Mouse (Mus musculus) hindbrain, embryonic 12.5 days (tissue): ENCODE data around the gene Pgap2. TPM values are rescaled to one million over a fixed set of nuclear protein-coding genes. Genes with fewer than 3 reads are reported as not detected.

Experiments
- ATAC-seq: fragments of 200-750 bp; cut with Nextera tagmentation; 2 replicates; pipeline ENCODE4 v1.8.0; 2017; ENCODE audit warnings: moderate TSS enrichment; ENCODE audit not compliant: low FRiP score
- H3K27ac ChIP-seq: fragments of 300-500 bp; sonication (generic); 2 replicates; pipeline ENCODE4 v1.5.1; 2016; ENCODE audit warnings: mild to moderate bottlenecking
- H3K27me3 ChIP-seq: fragments of 300-500 bp; sonication (generic); 2 replicates; pipeline ENCODE4 v1.6.1; 2016; ENCODE audit warnings: mild to moderate bottlenecking
- H3K36me3 ChIP-seq: fragments of 300-500 bp; sonication (generic); 2 replicates; pipeline ENCODE4 v1.6.1; 2016; ENCODE audit warnings: mild to moderate bottlenecking
- H3K4me1 ChIP-seq: fragments of 300-500 bp; sonication (generic); 2 replicates; pipeline ENCODE4 v1.6.1; 2016
- H3K4me2 ChIP-seq: fragments of 300-500 bp; sonication (generic); replicated peaks from 2 replicates; pipeline ENCODE4 v1.6.1; 2016; ENCODE audit warnings: mild to moderate bottlenecking
- H3K4me3 ChIP-seq: fragments of 300-500 bp; sonication (generic); 2 replicates; pipeline ENCODE4 v1.5.1; 2016; ENCODE audit warnings: mild to moderate bottlenecking
- H3K9ac ChIP-seq: fragments of 300-500 bp; sonication (generic); 2 replicates; pipeline ENCODE4 v1.6.1; 2016; ENCODE audit warnings: mild to moderate bottlenecking, moderate library complexity
- H3K9me3 ChIP-seq: fragments of 300-500 bp; sonication (generic); replicated peaks from 2 replicates; pipeline ENCODE4 v1.6.1; 2016; ENCODE audit warnings: mild to moderate bottlenecking
- WGBS: fragments of 180-500 bp; shearing (Covaris S2); methylation state at CpG from one replicate; pipeline ENCODE4 v1.1.7; 2016; 5-methylcytosine and 5-hydroxymethylcytosine counted together
- polyA plus RNA-seq: library from polyadenylated mRNA; unstranded; fragments of >200 nt; fragmentation: Nextera tagmentation; extraction: Ambion mirVana; gene quantifications from 2 replicates; pipeline ENCODE4 v1.2.1, GENCODE M21; 2016

The Pgap2 gene
- polyA plus RNA-seq, 1 experiment from 2014 or later = 61.0 TPM

DNA sequence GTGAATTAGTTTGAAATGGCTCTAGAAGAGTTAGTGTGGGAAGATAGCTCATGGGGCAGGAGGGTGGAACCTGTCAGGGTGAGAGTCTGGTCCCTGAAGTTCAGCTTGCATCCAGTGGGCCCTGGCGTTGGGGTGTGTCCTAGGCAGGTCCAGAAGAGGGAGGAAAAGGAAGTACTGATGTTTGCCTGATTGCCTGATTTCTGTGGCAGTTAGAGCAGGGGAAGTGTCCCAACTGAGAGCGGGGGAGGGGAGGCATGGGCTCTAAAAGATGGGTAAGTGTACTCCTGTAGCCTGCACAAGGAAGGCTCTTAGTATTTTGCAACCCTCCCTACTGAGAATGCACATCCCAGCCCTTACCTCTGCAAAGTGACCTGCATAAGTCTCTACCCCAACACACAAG, 33.9 kb downstream of the Pgap2 start:
- H3K36me3 ChIP-seq = peaks cover 27% of the 10 kb centered on the region
- no peak for ATAC-seq
- no peaks in the 10 kb centered on the region for H3K27me3 ChIP-seq
- H3K9ac ChIP-seq = no peak overlapping the region
- peaks cover 28% of the 10 kb centered on the region for H3K4me1 ChIP-seq
- H3K9me3 ChIP-seq = no peaks in the 10 kb centered on the region
- WGBS = 88% methylated on average over 2 of the region's 2 CpGs
- H3K27ac ChIP-seq = no peak overlapping the region
- H3K4me2 ChIP-seq = no peak overlapping the region
- no peak overlapping the region for H3K4me3 ChIP-seq

DNA sequence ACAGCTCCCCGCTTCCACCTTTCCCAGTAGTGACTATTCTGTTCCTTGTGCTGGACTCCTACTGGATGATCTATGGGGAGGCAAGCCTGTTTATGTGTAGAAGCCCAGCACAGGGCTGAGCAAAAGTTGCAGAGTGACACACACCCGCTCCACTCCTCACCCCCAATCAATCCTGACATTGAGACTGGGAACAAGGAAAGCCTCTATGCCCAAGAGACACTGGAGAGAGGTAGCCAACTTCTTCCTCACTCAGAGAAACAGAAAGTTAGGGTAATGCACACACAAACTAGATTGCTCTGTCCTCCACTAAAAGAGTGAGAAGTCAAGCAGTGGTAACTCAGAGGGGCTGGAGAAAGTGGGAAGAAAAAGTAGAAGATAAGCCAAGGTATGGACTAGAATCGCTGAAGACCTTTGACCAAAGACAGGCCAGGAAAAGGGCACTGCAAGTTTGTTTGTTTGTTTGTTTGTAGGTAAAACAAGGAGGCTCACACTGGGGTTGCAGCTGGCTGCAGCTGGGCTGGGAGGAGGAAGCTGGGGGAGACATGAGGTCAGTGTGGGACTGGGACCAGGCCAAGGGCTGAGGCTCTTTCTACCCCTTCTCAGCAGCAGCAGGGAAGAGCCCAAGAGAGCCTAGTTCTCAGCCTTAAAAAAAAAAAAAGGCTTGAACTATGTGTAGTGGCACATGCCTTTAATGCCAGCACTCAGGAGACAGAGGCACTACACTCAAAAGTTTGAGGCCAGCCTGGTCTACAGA, 35.0 kb downstream of the Pgap2 start:
- Histone ChIP-seq H3K27ac (no peak overlapping the region), H3K36me3 (peaks cover 16% of the 10 kb centered on the region), H3K9ac (no peak overlapping the region), H3K27me3 (no peaks in the 10 kb centered on the region), H3K9me3 (no peaks in the 10 kb centered on the region), H3K4me3 (no peak overlapping the region), H3K4me1 (peaks cover 34% of the 10 kb centered on the region), H3K4me2 (no peak overlapping the region)
- 83% methylated on average over 3 of the region's 3 CpGs for WGBS
- no peak for ATAC-seq

GRCm38 (mm10) chr7:102245775-102246174, 35.8 kb downstream of the Pgap2 start:
- Histone ChIP-seq H3K4me1 (peaks cover 34% of the 10 kb centered on the region), H3K27me3 (no peaks in the 10 kb centered on the region), H3K4me2 (no peak overlapping the region), H3K9ac (no peak overlapping the region), H3K36me3 (peaks cover 10% of the 10 kb centered on the region; the same call in 1 of the 2 replicates), H3K9me3 (no peaks in the 10 kb centered on the region), H3K27ac (0 out of 2 replicates have a peak overlapping the region, but pooled peaks have one; percentile 17), H3K4me3 (no peak overlapping the region)
- WGBS = 0% methylated on average over 1 of the region's 1 CpGs
- no peak for ATAC-seq

- WGBS = 73% methylated on average over 6 of the region's 6 CpGs
- peaks cover 5% of the 10 kb centered on the region; the same call in 1 of the 2 replicates for H3K36me3 ChIP-seq
- H3K4me1 ChIP-seq = peaks cover 34% of the 10 kb centered on the region
- ATAC-seq = no peak
- H3K9ac ChIP-seq = no peak overlapping the region
- no peak overlapping the region for H3K4me3 ChIP-seq
- H3K4me2 ChIP-seq = no peak overlapping the region
- H3K27me3 ChIP-seq = no peaks in the 10 kb centered on the region
- no peaks in the 10 kb centered on the region for H3K9me3 ChIP-seq
- 0 out of 2 replicates have a peak overlapping the region, but pooled peaks have one; percentile 17 for H3K27ac ChIP-seq
Observed at GRCm38 (mm10) chr7:102246265-102246664, 36.3 kb downstream of the Pgap2 start.

DNA sequence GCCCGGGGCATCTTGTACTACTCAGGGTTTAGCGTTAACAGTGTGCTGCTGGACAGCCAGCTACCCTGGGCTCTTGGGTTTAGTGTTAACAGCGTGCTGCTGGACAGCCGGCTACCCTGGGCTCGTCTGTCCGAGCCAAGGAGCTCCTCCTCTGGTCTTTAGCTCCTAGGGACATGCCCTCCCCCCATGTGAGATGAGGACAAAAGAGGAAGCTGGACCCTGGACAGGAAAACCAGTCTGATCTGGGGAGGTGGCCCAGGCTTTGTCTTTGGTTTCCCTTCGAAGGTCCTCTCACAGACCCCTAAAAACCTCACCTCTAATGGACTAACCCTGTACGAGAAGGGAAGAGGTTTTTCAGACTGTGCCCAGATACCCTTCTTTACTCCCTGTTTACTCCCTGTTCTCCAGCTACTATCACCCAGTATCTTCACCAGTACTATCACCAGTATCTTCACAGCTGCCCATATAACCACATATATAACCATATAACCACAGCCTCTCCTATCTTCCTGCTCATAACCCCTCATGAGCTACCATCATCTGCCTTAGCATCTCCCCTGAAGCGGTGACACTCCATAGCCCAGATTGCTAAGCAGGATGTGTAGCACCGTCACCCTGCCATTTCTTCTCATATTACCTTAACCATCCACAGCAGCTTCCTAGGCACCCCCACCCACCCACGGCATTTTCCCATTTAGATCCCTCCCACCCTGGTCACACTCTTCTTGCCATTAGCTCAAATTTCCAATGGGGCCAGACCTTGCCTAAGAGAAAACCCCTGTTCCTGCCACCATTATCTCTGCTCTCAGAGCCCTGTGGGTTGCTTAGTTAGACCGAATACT, 37.2 kb downstream of the Pgap2 start:
- ATAC-seq = no peak
- H3K9ac ChIP-seq = 0 out of 2 replicates have a peak overlapping the region, but pooled peaks have one; percentile 23
- H3K4me1 ChIP-seq = peaks cover 34% of the 10 kb centered on the region
- no peak overlapping the region for H3K4me3 ChIP-seq
- H3K27me3 ChIP-seq = no peaks in the 10 kb centered on the region
- WGBS = 61% methylated on average over 12 of the region's 12 CpGs
- no peaks in the 10 kb centered on the region for H3K9me3 ChIP-seq
- no peak overlapping the region for H3K27ac ChIP-seq
- H3K4me2 ChIP-seq = peak overlapping the region; percentile 72; the same call in 1 of the 2 replicates
- H3K36me3 ChIP-seq = peaks cover 4% of the 10 kb centered on the region; the same call in 1 of the 2 replicates

GRCm38 (mm10) chr7:102248691-102249404, 38.8 kb downstream of the Pgap2 start:
- Histone ChIP-seq H3K27ac (0 out of 2 replicates have a peak overlapping the region, but pooled peaks have one; percentile 88), H3K27me3 (no peaks in the 10 kb centered on the region), H3K4me3 (peak overlapping the region; percentile 63), H3K4me2 (peak overlapping the region; percentile 72), H3K9ac (peak overlapping the region; percentile 83), H3K9me3 (no peaks in the 10 kb centered on the region), H3K36me3 (no peaks in the 10 kb centered on the region), H3K4me1 (peaks cover 34% of the 10 kb centered on the region)
- WGBS = 30% methylated on average over 16 of the region's 16 CpGs
- no peak for ATAC-seq

DNA sequence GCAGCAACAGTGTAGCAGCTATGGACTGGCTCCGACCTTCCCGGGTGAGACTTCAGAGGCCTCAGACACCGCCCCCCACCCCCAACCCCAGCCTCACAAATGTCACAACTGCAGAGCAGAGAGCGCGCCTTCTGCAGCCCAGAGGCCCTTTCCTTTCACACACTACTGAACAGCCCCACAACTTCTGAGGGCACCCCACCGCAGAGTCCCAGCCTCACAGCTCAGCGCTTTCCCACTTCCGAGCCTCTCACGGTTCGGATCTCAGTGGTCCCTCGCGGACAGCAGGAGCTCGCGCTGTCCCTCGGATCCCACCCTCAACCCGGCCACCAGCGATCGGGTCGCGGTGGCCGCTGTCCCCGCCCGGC, 39.5 kb downstream of the Pgap2 start:
- WGBS = under 1% methylated on average over 23 of the region's 23 CpGs
- no peaks in the 10 kb centered on the region for H3K27me3 ChIP-seq
- ATAC-seq = peak; percentile 57
- no peaks in the 10 kb centered on the region for H3K36me3 ChIP-seq
- peak overlapping the region; percentile 63 for H3K4me3 ChIP-seq
- H3K4me1 ChIP-seq = peaks cover 34% of the 10 kb centered on the region
- peak overlapping the region; percentile 88 for H3K27ac ChIP-seq
- H3K4me2 ChIP-seq = peak overlapping the region; percentile 72
- no peaks in the 10 kb centered on the region for H3K9me3 ChIP-seq
- peak overlapping the region; percentile 83 for H3K9ac ChIP-seq

GRCm38 (mm10) chr7:102249896-102250630, 40.1 kb downstream of the Pgap2 start:
- peak; percentile 80 for ATAC-seq
- peak overlapping the region; percentile 88 for H3K27ac ChIP-seq
- WGBS = under 1% methylated on average over 29 of the region's 49 CpGs

GRCm38 (mm10) chr7:102250631-102251214, 40.7 kb downstream of the Pgap2 start:
- H3K27ac ChIP-seq = peak overlapping the region; percentile 88
- peak overlapping the region; percentile 63 for H3K4me3 ChIP-seq
- no peaks in the 10 kb centered on the region for H3K36me3 ChIP-seq
- peak overlapping the region; percentile 72 for H3K4me2 ChIP-seq
- H3K9ac ChIP-seq = peak overlapping the region; percentile 83
- H3K4me1 ChIP-seq = peaks cover 34% of the 10 kb centered on the region
- no peaks in the 10 kb centered on the region for H3K27me3 ChIP-seq
- H3K9me3 ChIP-seq = no peaks in the 10 kb centered on the region
- under 1% methylated on average over 26 of the region's 33 CpGs for WGBS
- ATAC-seq = peak; percentile 82

More at GRCm38 (mm10) chr7:102249896-102250630, 40.1 kb downstream of the Pgap2 start:
- Histone ChIP-seq H3K27me3 (no peaks in the 10 kb centered on the region), H3K4me1 (peaks cover 34% of the 10 kb centered on the region), H3K9ac (peak overlapping the region; percentile 83), H3K36me3 (no peaks in the 10 kb centered on the region), H3K4me2 (peak overlapping the region; percentile 72), H3K4me3 (peak overlapping the region; percentile 63), H3K9me3 (no peaks in the 10 kb centered on the region)

GRCm38 (mm10) chr7:102253631-102254030, 43.6 kb downstream of the Pgap2 start:
- no peak for ATAC-seq

DNA sequence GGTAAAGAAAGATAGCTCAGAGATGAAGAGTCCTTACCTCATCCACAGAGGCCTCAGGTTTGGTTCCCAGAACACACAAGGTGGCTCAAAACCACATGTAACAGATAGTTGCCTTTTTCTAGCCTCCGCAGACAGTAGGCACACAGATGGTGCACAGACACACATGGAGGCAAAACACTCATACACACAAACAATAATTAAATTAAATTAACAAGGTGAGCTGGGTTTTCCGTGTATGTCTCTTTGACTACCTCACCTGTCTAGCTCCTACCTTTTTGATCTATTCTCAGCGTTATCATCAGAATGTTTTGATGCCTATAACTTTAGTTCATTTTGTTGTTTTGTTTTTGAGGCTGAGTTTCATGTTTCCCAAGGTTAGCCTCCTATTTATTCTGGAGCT, 45.9 kb downstream of the Pgap2 start, which contains the start of gene Rhog:
Gene Rhog (minus strand): TSS at position 101 of the 400 bp plus-strand sequence.
- Histone ChIP-seq H3K36me3 (no peaks in the 10 kb centered on the region), H3K27me3 (no peaks in the 10 kb centered on the region), H3K9ac (no peak within 1 kb of the TSS), H3K4me3 (no peak within 1 kb of the TSS), H3K4me1 (no peaks in the 10 kb centered on the region), H3K4me2 (no peak within 1 kb of the TSS), H3K9me3 (no peaks in the 10 kb centered on the region), H3K27ac (no peak within 1 kb of the TSS)
- 86% methylated on average over 3 of the region's 3 CpGs for WGBS
- no peak for ATAC-seq

More at GRCm38 (mm10) chr7:102253631-102254030, 43.6 kb downstream of the Pgap2 start:
- no peak overlapping the region for H3K27ac ChIP-seq
- WGBS = 82% methylated on average over 1 of the region's 1 CpGs
- H3K4me1 ChIP-seq = peaks cover 9% of the 10 kb centered on the region
- H3K9me3 ChIP-seq = no peaks in the 10 kb centered on the region
- no peaks in the 10 kb centered on the region for H3K27me3 ChIP-seq
- no peaks in the 10 kb centered on the region for H3K36me3 ChIP-seq
- no peak overlapping the region for H3K4me3 ChIP-seq
- H3K9ac ChIP-seq = no peak overlapping the region
- H3K4me2 ChIP-seq = no peak overlapping the region
